22 mouse cellular contexts compared by ENCODE assay signal in genomic region chrX:143533574-143533973, GRCm38 (mm10). TPM values are rescaled to one million over a fixed set of nuclear protein-coding genes. Genes with fewer than 3 reads are reported as not detected.
DNase-seq lines count a peak whose midpoint lies in the region; ATAC-seq and TF ChIP-seq lines count a peak whose summit lies in the region.
"Had no signal": no experiment of that assay in that cellular context is flagged by ENCODE, and none has a peak within 500 bp of the region (broad histone marks: within the 10 kb centered on the region; RNA-seq: fewer than 3 reads in every experiment).

No protein-coding gene starts in this region.

- H3K9me3 ChIP-seq in embryonic facial prominence, embryonic 14.5 days (ENCODE audit: control insufficient read depth, low read length): no peaks in the 10 kb centered on the region
- H3K9me3 ChIP-seq in embryonic facial prominence, embryonic 10.5 days: no peaks in the 10 kb centered on the region
- no peaks in the 10 kb centered on the region for H3K9me3 ChIP-seq in neural tube, embryonic 12.5 days
- H3K9me3 ChIP-seq in forebrain, postnatal 0 days (ENCODE audit: low read length): no peaks in the 10 kb centered on the region
- H3K9me3 ChIP-seq: embryonic facial prominence, embryonic 12.5 days; heart, embryonic 15.5 days; megakaryocyte, embryonic 14.5 days had no signal

- TF ChIP-seq CTCF in forebrain, postnatal 0 days (IDR thresholded peaks at IDR 0.05; ENCODE audit: low read depth): no peak

- 76% methylated on average over 3 of the region's 3 CpGs for WGBS in embryonic facial prominence, embryonic 14.5 days
- WGBS in embryonic facial prominence, embryonic 10.5 days: 91% methylated on average over 3 of the region's 3 CpGs
- WGBS in neural tube, embryonic 12.5 days: 81% methylated on average over 3 of the region's 3 CpGs
- WGBS in forebrain, postnatal 0 days: 52% methylated on average over 3 of the region's 3 CpGs

- H3K36me3 ChIP-seq in embryonic facial prominence, embryonic 14.5 days (ENCODE audit: control insufficient read depth, insufficient read depth, low read length): no peaks in the 10 kb centered on the region
- H3K36me3 ChIP-seq in embryonic facial prominence, embryonic 10.5 days (replicated peaks): no peaks in the 10 kb centered on the region
- H3K36me3 ChIP-seq in neural tube, embryonic 12.5 days: no peaks in the 10 kb centered on the region
- no peaks in the 10 kb centered on the region for H3K36me3 ChIP-seq in forebrain, postnatal 0 days (ENCODE audit: insufficient read depth)
- H3K36me3 ChIP-seq: embryonic facial prominence, embryonic 12.5 days; heart, embryonic 15.5 days had no signal

- H3K27ac ChIP-seq in embryonic facial prominence, embryonic 14.5 days (replicated peaks; ENCODE audit: low read depth, low read length): no peak overlapping the region
- no peak overlapping the region for H3K27ac ChIP-seq in embryonic facial prominence, embryonic 10.5 days (replicated peaks)
- H3K27ac ChIP-seq in neural tube, embryonic 12.5 days: no peak overlapping the region
- no peak overlapping the region for H3K27ac ChIP-seq in forebrain, postnatal 0 days (ENCODE audit: low read depth, low read length)
- H3K27ac ChIP-seq: embryonic facial prominence, embryonic 12.5 days; heart, embryonic 15.5 days; stomach, postnatal 0 days had no signal

- ATAC-seq in embryonic facial prominence, embryonic 14.5 days (ENCODE audit: low read depth): peak; percentile 47; the same call in 1 of the 2 replicates
- ATAC-seq in neural tube, embryonic 12.5 days (ENCODE audit: low FRiP score, low read depth): 0 out of 2 replicates have a peak, but pooled peaks have one; percentile 33
- peak; percentile 56 for ATAC-seq in forebrain, postnatal 0 days
- ATAC-seq: intestine, embryonic 16.5 days had no signal

- no peak overlapping the region for H3K4me3 ChIP-seq in embryonic facial prominence, embryonic 14.5 days (ENCODE audit: low read depth, low read length)
- no peak overlapping the region for H3K4me3 ChIP-seq in embryonic facial prominence, embryonic 10.5 days
- no peak overlapping the region for H3K4me3 ChIP-seq in neural tube, embryonic 12.5 days
- H3K4me3 ChIP-seq in forebrain, postnatal 0 days (ENCODE audit: low read depth, low read length): no peak overlapping the region
- H3K4me3 ChIP-seq: embryonic facial prominence, embryonic 12.5 days; heart, embryonic 15.5 days; megakaryocyte, embryonic 14.5 days had no signal

- 0 out of 2 replicates have a peak, but pooled peaks cover 3% of the 10 kb centered on the region for H3K27me3 ChIP-seq in embryonic facial prominence, embryonic 14.5 days (replicated peaks; ENCODE audit: control insufficient read depth, insufficient read depth, low read length)
- peaks cover 68% of the 10 kb centered on the region for H3K27me3 ChIP-seq in embryonic facial prominence, embryonic 10.5 days (replicated peaks; ENCODE audit: low read depth, poor library complexity, severe bottlenecking)
- H3K27me3 ChIP-seq in neural tube, embryonic 12.5 days (replicated peaks): no peaks in the 10 kb centered on the region
- H3K27me3 ChIP-seq in forebrain, postnatal 0 days (ENCODE audit: insufficient read depth, low read length): no peaks in the 10 kb centered on the region
- H3K27me3 ChIP-seq: CH12.LX; heart, embryonic 15.5 days had no signal

- no peaks in the 10 kb centered on the region for H3K4me1 ChIP-seq in embryonic facial prominence, embryonic 14.5 days (ENCODE audit: control insufficient read depth, insufficient read depth, low read length)
- no peaks in the 10 kb centered on the region for H3K4me1 ChIP-seq in embryonic facial prominence, embryonic 10.5 days
- H3K4me1 ChIP-seq in neural tube, embryonic 12.5 days: no peaks in the 10 kb centered on the region
- no peaks in the 10 kb centered on the region for H3K4me1 ChIP-seq in forebrain, postnatal 0 days (ENCODE audit: insufficient read depth)
- H3K4me1 ChIP-seq: embryonic facial prominence, embryonic 12.5 days; heart, embryonic 15.5 days; megakaryocyte, embryonic 14.5 days had no signal

- no peak overlapping the region for H3K4me2 ChIP-seq in embryonic facial prominence, embryonic 14.5 days (ENCODE audit: low read depth, low read length)
- no peak overlapping the region for H3K4me2 ChIP-seq in neural tube, embryonic 12.5 days (replicated peaks)
- H3K4me2 ChIP-seq in forebrain, postnatal 0 days (ENCODE audit: low read depth): no peak overlapping the region
- H3K4me2 ChIP-seq: embryonic facial prominence, embryonic 12.5 days; heart, embryonic 15.5 days had no signal

- no peak overlapping the region for H3K9ac ChIP-seq in embryonic facial prominence, embryonic 14.5 days (ENCODE audit: low read depth, low read length)
- H3K9ac ChIP-seq in neural tube, embryonic 12.5 days: no peak overlapping the region
- H3K9ac ChIP-seq in forebrain, postnatal 0 days: no peak overlapping the region
- H3K9ac ChIP-seq: embryonic facial prominence, embryonic 12.5 days; heart, embryonic 15.5 days had no signal

- DNase-seq in embryonic facial prominence, embryonic 14.5 days (ENCODE audit: low spot score): peak; percentile 20
- DNase-seq in embryonic facial prominence, embryonic 10.5 days (ENCODE audit: low spot score): no peak
- peak; percentile 9 for DNase-seq in layer of hippocampus, adult 9-11 months
- DNase-seq in layer of hippocampus, postnatal 10 days (ENCODE audit: low spot score in 2 of 2): no peak
- no peak for DNase-seq in neural tube, embryonic 10.5 days (ENCODE audit: extremely low spot score, low spot score)
- peak; percentile 33 for DNase-seq in forebrain, postnatal 0 days
- DNase-seq in spleen, postnatal 36 days (ENCODE audit: low spot score in 2 of 2): no peak
- DNase-seq: adrenal gland, postnatal 25 days; cerebellum, adult 18-20 months; gastrocnemius, postnatal 25 days; heart, postnatal 4 days; kidney, postnatal 4 days; lung, postnatal 14 days; right cerebral cortex, postnatal 4 days had no signal

RNA-seq across cellular contexts. Expression of gene Pak3, which starts 15.2 kb away (rescaled TPM):
- polyA plus RNA-seq in embryonic facial prominence, embryonic 14.5 days (2014; fragmentation: Nextera tagmentation; extraction: Ambion mirVana): 24.3 and 29.2 TPM in 2 replicates
- polyA plus RNA-seq in embryonic facial prominence, embryonic 10.5 days (2016; fragmentation: Nextera tagmentation; extraction: Ambion mirVana): 17.4 and 17.6 TPM in 2 replicates
- total RNA-seq in layer of hippocampus, postnatal 10 days (2021): 100 to 1,000 TPM; 163 to 180 TPM
- polyA plus RNA-seq in neural tube, embryonic 12.5 days (2016; fragmentation: Nextera tagmentation; extraction: Ambion mirVana): 73.4 and 78.4 TPM in 2 replicates
- total RNA-seq in forebrain, postnatal 0 days (2014; rRNA removed): 205 and 262 TPM in 2 replicates
- polyA plus RNA-seq in forebrain, postnatal 0 days (2015; fragmentation: Nextera tagmentation; extraction: Ambion mirVana): 123 and 185 TPM in 2 replicates
- total RNA-seq: MEL had no signal

Comparison
In these comparisons a context has a peak if more than half of its experiments do, and no peak if none do; other contexts are left out.
1. DNase-seq: peak in embryonic facial prominence, embryonic 14.5 days (single experiment), layer of hippocampus, adult 9-11 months (single experiment) and forebrain, postnatal 0 days (single experiment); none in embryonic facial prominence, embryonic 10.5 days (single experiment), layer of hippocampus, postnatal 10 days (0 of 2), neural tube, embryonic 10.5 days (single experiment) and spleen, postnatal 36 days (0 of 2).
2. Peak in every context shown above with its lines, with median percentiles within 50 percentile points of each other: ATAC-seq.